Mouse (Mus musculus) gastrocnemius, adult 2 months (tissue): ENCODE data around the gene Gm37240. TPM values are rescaled to one million over a fixed set of nuclear protein-coding genes. Genes with fewer than 3 reads are reported as not detected.

Experiments used
- DNase-seq: peaks from one replicate; pipeline ENCODE4 v3.0.0; 2022
- H3K27ac ChIP-seq: fragments of 200-600 bp; 2 replicates; pipeline ENCODE4 v1.8.1; 2022; ENCODE audit warnings: mild to moderate bottlenecking
- H3K4me3 ChIP-seq: fragments of 200-600 bp; 2 replicates; pipeline ENCODE4 v1.8.1; 2022; ENCODE audit warnings: mild to moderate bottlenecking, moderate library complexity
- CTCF ChIP-seq: fragments of 200-600 bp; IDR thresholded peaks from 2 replicates; pipeline ENCODE4 v1.8.1; 2022; ENCODE audit warnings: antibody characterized with exemption, mild to moderate bottlenecking, moderate library complexity
- intact Hi-C: fragments of 180-260 bp; cut with DNase I; formaldehyde crosslinking; loops from one replicate; pipeline ENCODE4 v1.15.1; 2025
- total RNA-seq, 2 experiments: library from RNA; stranded (reverse); gene quantifications; 2 replicates each; pipeline ENCODE4 v1.2.3; 2021

Gene Gm37240
- total RNA-seq, 2 experiments from 2014 or later, result 34.5 to 37.4 TPM

GRCm38 (mm10) chr3:85174542-85175469, 712.5 kb downstream of the Gm37240 start:
- TF ChIP-seq CTCF, result no peak
- intact Hi-C loops, result loop anchor here (5.0 to 10.0 kb wide), 4 partner anchors 48 to 253 kb away; no protein-coding TSS in a partner anchor
- Histone ChIP-seq H3K4me3 (peak overlapping the region; percentile 44), H3K27ac (peak overlapping the region; percentile 48)
- peak; percentile 50 for DNase-seq

GRCm38 (mm10) chr3:85173441-85174071, 713.8 kb downstream of the Gm37240 start:
- H3K27ac ChIP-seq, result no peak overlapping the region
- no peak overlapping the region for H3K4me3 ChIP-seq
- intact Hi-C loops, result loop anchor here (5.0 to 10.0 kb wide), 3 partner anchors 46 to 251 kb away; no protein-coding TSS in a partner anchor
- DNase-seq, result no peak
- no peak for TF ChIP-seq CTCF

GRCm38 (mm10) chr3:85172532-85172931, 714.8 kb downstream of the Gm37240 start:
- DNase-seq, result peak; percentile 58
- no peak for TF ChIP-seq CTCF
- intact Hi-C loops, result loop anchor here (5.0 to 10.0 kb wide), 3 partner anchors 45 to 250 kb away; no protein-coding TSS in a partner anchor
- Histone ChIP-seq H3K4me3 (peak overlapping the region; percentile 73), H3K27ac (peak overlapping the region; percentile 86)

GRCm38 (mm10) chr3:85172096-85172495, 715.2 kb downstream of the Gm37240 start:
- no peak for TF ChIP-seq CTCF
- Histone ChIP-seq H3K27ac (peak overlapping the region; percentile 86), H3K4me3 (peak overlapping the region; percentile 73)
- intact Hi-C loops, result loop anchor here (5.0 to 10.0 kb wide), 3 partner anchors 45 to 250 kb away; no protein-coding TSS in a partner anchor
- DNase-seq, result no peak

GRCm38 (mm10) chr3:85168816-85169215, 718.5 kb downstream of the Gm37240 start:
- no peak overlapping the region for H3K4me3 ChIP-seq
- DNase-seq, result no peak
- no peak overlapping the region for H3K27ac ChIP-seq
- no peak for TF ChIP-seq CTCF
- intact Hi-C loops, result no loop called here

GRCm38 (mm10) chr3:85164931-85165330, 722.4 kb downstream of the Gm37240 start:
- no peak for DNase-seq
- intact Hi-C loops, result no loop called here
- Histone ChIP-seq H3K4me3 (no peak overlapping the region), H3K27ac (no peak overlapping the region)
- no peak for TF ChIP-seq CTCF

GRCm38 (mm10) chr3:85163396-85163795, 723.9 kb downstream of the Gm37240 start:
- no peak for DNase-seq
- intact Hi-C loops, result no loop called here
- H3K4me3 ChIP-seq, result no peak overlapping the region
- no peak for TF ChIP-seq CTCF
- H3K27ac ChIP-seq, result no peak overlapping the region

GRCm38 (mm10) chr3:85162430-85162829, 724.9 kb downstream of the Gm37240 start:
- H3K4me3 ChIP-seq, result no peak overlapping the region
- no peak overlapping the region for H3K27ac ChIP-seq
- no peak for DNase-seq
- intact Hi-C loops, result no loop called here
- TF ChIP-seq CTCF, result no peak

- Histone ChIP-seq H3K27ac (no peak overlapping the region), H3K4me3 (no peak overlapping the region)
- intact Hi-C loops, result no loop called here
- TF ChIP-seq CTCF, result no peak
- DNase-seq, result no peak
Observed at GRCm38 (mm10) chr3:85160816-85161215, 726.5 kb downstream of the Gm37240 start.

GRCm38 (mm10) chr3:85159631-85160030, 727.7 kb downstream of the Gm37240 start:
- H3K4me3 ChIP-seq, result no peak overlapping the region
- no peak overlapping the region for H3K27ac ChIP-seq
- intact Hi-C loops, result no loop called here
- TF ChIP-seq CTCF, result no peak
- DNase-seq, result no peak

- Histone ChIP-seq H3K4me3 (no peak overlapping the region), H3K27ac (no peak overlapping the region)
- DNase-seq, result no peak
- no peak for TF ChIP-seq CTCF
- intact Hi-C loops, result no loop called here
Observed at GRCm38 (mm10) chr3:85148816-85149215, 738.5 kb downstream of the Gm37240 start.

- Histone ChIP-seq H3K4me3 (no peak overlapping the region), H3K27ac (no peak overlapping the region)
- TF ChIP-seq CTCF, result no peak
- intact Hi-C loops, result no loop called here
- no peak for DNase-seq
Observed at GRCm38 (mm10) chr3:85148038-85148550, 739.2 kb downstream of the Gm37240 start.

GRCm38 (mm10) chr3:85145568-85145967, 741.8 kb downstream of the Gm37240 start:
- intact Hi-C loops, result no loop called here
- Histone ChIP-seq H3K4me3 (no peak overlapping the region), H3K27ac (no peak overlapping the region)
- TF ChIP-seq CTCF, result no peak
- DNase-seq, result no peak
